ENCODE assay signal across 13 mouse cellular contexts in genomic region chrX:72330323-72330722, GRCm38 (mm10). TPM values are rescaled to one million over a fixed set of nuclear protein-coding genes. Genes with fewer than 3 reads are reported as not detected.
A peak's percentile ranks its signal among the peaks of the same experiment; 100 is the strongest.
DNase-seq lines count a peak whose midpoint lies in the region; ATAC-seq lines count a peak whose summit lies in the region.
"Had no signal": no experiment of that assay in that cellular context is flagged by ENCODE, and none has a peak within 500 bp of the region (broad histone marks: within the 10 kb centered on the region; RNA-seq: fewer than 3 reads in every experiment).

No protein-coding gene starts in this region.

- ATAC-seq in heart, embryonic 12.5 days (ENCODE audit: insufficient number of reproducible peaks, low FRiP score), result peak; percentile 67

- no peaks in the 10 kb centered on the region for H3K27me3 ChIP-seq in heart, embryonic 12.5 days (replicated peaks)
- H3K27me3 ChIP-seq: embryonic facial prominence, embryonic 12.5 days; midbrain, embryonic 12.5 days had no signal

- no peaks in the 10 kb centered on the region for H3K9me3 ChIP-seq in heart, embryonic 12.5 days (replicated peaks)
- H3K9me3 ChIP-seq: embryonic facial prominence, embryonic 12.5 days; midbrain, embryonic 12.5 days had no signal

- H3K4me1 ChIP-seq in heart, embryonic 12.5 days (replicated peaks), result no peaks in the 10 kb centered on the region
- H3K4me1 ChIP-seq: embryonic facial prominence, embryonic 12.5 days; midbrain, embryonic 12.5 days had no signal

- no peak overlapping the region for H3K4me3 ChIP-seq in heart, embryonic 12.5 days
- H3K4me3 ChIP-seq: embryonic facial prominence, embryonic 12.5 days; heart, adult 2 months; midbrain, embryonic 12.5 days had no signal

- no peak overlapping the region for H3K27ac ChIP-seq in heart, embryonic 12.5 days (ENCODE audit: poor library complexity, severe bottlenecking)
- H3K27ac ChIP-seq: embryonic facial prominence, embryonic 12.5 days; heart, adult 2 months; midbrain, embryonic 12.5 days had no signal

- 14% methylated on average over 1 of the region's 1 CpGs for WGBS in heart, embryonic 12.5 days

- no peaks in the 10 kb centered on the region for H3K36me3 ChIP-seq in heart, embryonic 12.5 days
- H3K36me3 ChIP-seq: embryonic facial prominence, embryonic 12.5 days; midbrain, embryonic 12.5 days had no signal

- H3K4me2 ChIP-seq in heart, embryonic 12.5 days, result no peak overlapping the region
- H3K4me2 ChIP-seq: embryonic facial prominence, embryonic 12.5 days; midbrain, embryonic 12.5 days had no signal

- H3K9ac ChIP-seq in heart, embryonic 12.5 days, result no peak overlapping the region
- H3K9ac ChIP-seq: embryonic facial prominence, embryonic 12.5 days; midbrain, embryonic 12.5 days had no signal

- peak; percentile 11 for DNase-seq in adrenal gland, postnatal 14 days
- DNase-seq in adrenal gland, adult 2 months, result no peak
- peak; percentile 2 for DNase-seq in right cerebral cortex, postnatal 4 days
- DNase-seq in right cerebral cortex, adult 18-20 months, result no peak
- peak; percentile 4 for DNase-seq in yolk sac, embryonic 10.5 days (ENCODE audit: low spot score)
- no peak for DNase-seq in testis, postnatal 14 days (ENCODE audit: low spot score)
- no peak for DNase-seq in kidney, adult 8-10 months
- DNase-seq: B cell, adult 2 months had no signal

RNA-seq across cellular contexts. Expression of gene Gabre, which starts 55.7 kb away (rescaled TPM):
- total RNA-seq in adrenal gland, postnatal 14 days (2021), result 0.63 and 0.71 TPM in 2 replicates
- 1 to 10 TPM in 1 of 2 experiments, under 1 TPM in 1; 0.48 to 1.0 TPM for total RNA-seq in adrenal gland, adult 2 months (2021)
- 0.93 and 1.1 TPM in 2 replicates for polyA plus RNA-seq in adrenal gland, adult 2 months (2012; rRNA removed)
- polyA plus RNA-seq in heart, embryonic 12.5 days (2016; fragmentation: Nextera tagmentation; extraction: Ambion mirVana), result 1.6 and 3.0 TPM in 2 replicates

RNA-seq across cellular contexts. Expression of gene Magea10, which starts 56.3 kb away (rescaled TPM):
- not detected in 2 replicates for total RNA-seq in adrenal gland, postnatal 14 days (2021)
- not detected for total RNA-seq in adrenal gland, adult 2 months (2021)
- not detected in 2 replicates for polyA plus RNA-seq in adrenal gland, adult 2 months (2012; rRNA removed)
- polyA plus RNA-seq in heart, embryonic 12.5 days (2016; fragmentation: Nextera tagmentation; extraction: Ambion mirVana), result not detected in 2 replicates
- total RNA-seq: adrenal gland, adult 18-20 months; heart, adult 2 months had no signal
- polyA plus RNA-seq: embryonic facial prominence, embryonic 12.5 days; heart, adult 2 months; midbrain, embryonic 12.5 days had no signal

Comparison
In these comparisons a context has a peak if more than half of its experiments do, and no peak if none do; other contexts are left out.
1. DNase-seq: peak in adrenal gland, postnatal 14 days (single experiment), right cerebral cortex, postnatal 4 days (single experiment) and yolk sac, embryonic 10.5 days (single experiment); none in adrenal gland, adult 2 months (single experiment), right cerebral cortex, adult 18-20 months (single experiment), testis, postnatal 14 days (single experiment) and kidney, adult 8-10 months (0 of 2).